Mouse (Mus musculus) frontal cortex, postnatal 36 days (tissue): ENCODE data around the gene Trim13.

Source experiments
- DNase-seq, 2 experiments: peaks; one replicate each; pipeline ENCODE4 v3.0.0; 2022; ENCODE audit warnings: low spot score in 2 of 2

The Trim13 gene

GRCm38 (mm10) chr14:61613319-61613718 is 15.3 kb downstream of the Trim13 start:
- no peak for DNase-seq

GRCm38 (mm10) chr14:61620371-61620770 is 22.3 kb downstream of the Trim13 start:
- no peak for DNase-seq

GRCm38 (mm10) chr14:61635969-61636368 is 37.9 kb downstream of the Trim13 start:
- no peak for DNase-seq

- no peak for DNase-seq
These were observed 44.6 kb downstream of the Trim13 start for GRCm38 (mm10) chr14:61642668-61643067.

- no peak for DNase-seq
These were observed 47.5 kb downstream of the Trim13 start for GRCm38 (mm10) chr14:61645547-61645946.

GRCm38 (mm10) chr14:61647182-61647880 is 49.3 kb downstream of the Trim13 start:
- peak; percentile 26 to 27 for DNase-seq

- DNase-seq, result peak; percentile 4 to 12
These were observed 50.0 kb downstream of the Trim13 start for GRCm38 (mm10) chr14:61647881-61648684.

GRCm38 (mm10) chr14:61648685-61649504 is 50.8 kb downstream of the Trim13 start:
- peak; percentile 91 to 94 for DNase-seq

GRCm38 (mm10) chr14:61650291-61650960 is 52.4 kb downstream of the Trim13 start:
- peak in 1 of 2 experiments; percentile 49 for DNase-seq
